Mouse (Mus musculus) neural tube, embryonic 12.5 days (tissue): ENCODE data around the gene Chrm4. TPM values are rescaled to one million over a fixed set of nuclear protein-coding genes. Genes with fewer than 3 reads are reported as not detected.

Experiments
- ATAC-seq: fragments of 200-750 bp; cut with Nextera tagmentation; 2 replicates; pipeline ENCODE4 v1.8.0; 2017; ENCODE audit warnings: low read depth, mild to moderate bottlenecking, moderate TSS enrichment, moderate library complexity; ENCODE audit not compliant: low FRiP score
- H3K27ac ChIP-seq: fragments of 300-500 bp; sonication (generic); 2 replicates; pipeline ENCODE4 v1.5.1; 2016
- H3K27me3 ChIP-seq: fragments of 300-500 bp; sonication (generic); replicated peaks from 2 replicates; pipeline ENCODE4 v1.6.1; 2016; ENCODE audit warnings: mild to moderate bottlenecking
- H3K36me3 ChIP-seq: fragments of 300-500 bp; sonication (generic); 2 replicates; pipeline ENCODE4 v1.6.1; 2016; ENCODE audit warnings: mild to moderate bottlenecking
- H3K4me1 ChIP-seq: fragments of 300-500 bp; sonication (generic); 2 replicates; pipeline ENCODE4 v1.6.1; 2016
- H3K4me2 ChIP-seq: fragments of 300-500 bp; sonication (generic); replicated peaks from 2 replicates; pipeline ENCODE4 v1.6.1; 2016; ENCODE audit warnings: mild to moderate bottlenecking
- H3K4me3 ChIP-seq: fragments of 300-500 bp; sonication (generic); 2 replicates; pipeline ENCODE4 v1.5.1; 2016
- H3K9ac ChIP-seq: fragments of 300-500 bp; sonication (generic); 2 replicates; pipeline ENCODE4 v1.6.1; 2016; ENCODE audit warnings: mild to moderate bottlenecking
- H3K9me3 ChIP-seq: fragments of 300-500 bp; sonication (generic); 2 replicates; pipeline ENCODE4 v1.6.1; 2016; ENCODE audit warnings: mild to moderate bottlenecking
- WGBS: fragments of 180-500 bp; shearing (Covaris S2); methylation state at CpG from one replicate; pipeline ENCODE4 v1.1.7; 2016; 5-methylcytosine and 5-hydroxymethylcytosine counted together
- polyA plus RNA-seq: library from polyadenylated mRNA; unstranded; fragments of >200 nt; fragmentation: Nextera tagmentation; extraction: Ambion mirVana; gene quantifications from 2 replicates; pipeline ENCODE4 v1.2.1, GENCODE M21; 2016

The Chrm4 gene
- polyA plus RNA-seq, 1 experiment from 2014 or later = 0.96 TPM

GRCm38 (mm10) chr2:91906141-91906540, 20.9 kb upstream of the Chrm4 start:
- no peak for ATAC-seq
- no peak overlapping the region for H3K27ac ChIP-seq
- peaks cover 6% of the 10 kb centered on the region; the same call in 1 of the 2 replicates for H3K4me1 ChIP-seq
- H3K9me3 ChIP-seq = no peaks in the 10 kb centered on the region
- no peak overlapping the region for H3K4me2 ChIP-seq
- no peaks in the 10 kb centered on the region for H3K27me3 ChIP-seq
- H3K9ac ChIP-seq = no peak overlapping the region
- peaks cover 16% of the 10 kb centered on the region for H3K36me3 ChIP-seq
- H3K4me3 ChIP-seq = no peak overlapping the region
- 95% methylated on average over 2 of the region's 2 CpGs for WGBS

GRCm38 (mm10) chr2:91912616-91913015, 14.4 kb upstream of the Chrm4 start:
- H3K4me1 ChIP-seq = no peaks in the 10 kb centered on the region
- WGBS = 82% methylated on average over 3 of the region's 3 CpGs
- no peak overlapping the region for H3K4me2 ChIP-seq
- H3K9me3 ChIP-seq = no peaks in the 10 kb centered on the region
- no peak overlapping the region for H3K9ac ChIP-seq
- no peak for ATAC-seq
- no peaks in the 10 kb centered on the region for H3K27me3 ChIP-seq
- H3K36me3 ChIP-seq = peaks cover 80% of the 10 kb centered on the region
- no peak overlapping the region for H3K4me3 ChIP-seq
- no peak overlapping the region for H3K27ac ChIP-seq

GRCm38 (mm10) chr2:91913328-91914110, 13.5 kb upstream of the Chrm4 start:
- H3K4me2 ChIP-seq = no peak overlapping the region
- no peaks in the 10 kb centered on the region for H3K9me3 ChIP-seq
- 90% methylated on average over 7 of the region's 7 CpGs for WGBS
- no peak overlapping the region for H3K9ac ChIP-seq
- H3K27me3 ChIP-seq = no peaks in the 10 kb centered on the region
- no peak for ATAC-seq
- peaks cover 89% of the 10 kb centered on the region for H3K36me3 ChIP-seq
- no peak overlapping the region for H3K27ac ChIP-seq
- H3K4me1 ChIP-seq = no peaks in the 10 kb centered on the region
- H3K4me3 ChIP-seq = no peak overlapping the region

GRCm38 (mm10) chr2:91916346-91916977, 10.6 kb upstream of the Chrm4 start:
- no peaks in the 10 kb centered on the region for H3K9me3 ChIP-seq
- H3K4me3 ChIP-seq = no peak overlapping the region
- no peak overlapping the region for H3K4me2 ChIP-seq
- H3K36me3 ChIP-seq = peaks cover 75% of the 10 kb centered on the region
- ATAC-seq = no peak
- WGBS = 91% methylated on average over 7 of the region's 7 CpGs
- H3K4me1 ChIP-seq = peaks cover 2% of the 10 kb centered on the region
- peaks cover 13% of the 10 kb centered on the region for H3K27me3 ChIP-seq
- H3K9ac ChIP-seq = no peak overlapping the region
- H3K27ac ChIP-seq = no peak overlapping the region

- Histone ChIP-seq H3K4me1 (peaks cover 6% of the 10 kb centered on the region), H3K4me3 (no peak overlapping the region), H3K4me2 (no peak overlapping the region), H3K36me3 (peaks cover 68% of the 10 kb centered on the region), H3K9me3 (no peaks in the 10 kb centered on the region), H3K9ac (no peak overlapping the region), H3K27ac (no peak overlapping the region), H3K27me3 (peaks cover 19% of the 10 kb centered on the region)
- ATAC-seq = no peak
- 90% methylated on average over 7 of the region's 7 CpGs for WGBS
Measured at GRCm38 (mm10) chr2:91917096-91917495, 10.0 kb upstream of the Chrm4 start.

- peaks cover 22% of the 10 kb centered on the region for H3K4me1 ChIP-seq
- no peak for ATAC-seq
- no peak overlapping the region for H3K4me3 ChIP-seq
- H3K36me3 ChIP-seq = peaks cover 39% of the 10 kb centered on the region
- no peak overlapping the region for H3K4me2 ChIP-seq
- no peaks in the 10 kb centered on the region for H3K9me3 ChIP-seq
- H3K27me3 ChIP-seq = peaks cover 46% of the 10 kb centered on the region
- no peak overlapping the region for H3K27ac ChIP-seq
- H3K9ac ChIP-seq = no peak overlapping the region
- 75% methylated on average over 4 of the region's 4 CpGs for WGBS
Measured at GRCm38 (mm10) chr2:91920130-91920529, 6.9 kb upstream of the Chrm4 start.

- no peaks in the 10 kb centered on the region for H3K9me3 ChIP-seq
- H3K27me3 ChIP-seq = peaks cover 49% of the 10 kb centered on the region
- peak overlapping the region; percentile 60; the same call in 1 of the 2 replicates for H3K9ac ChIP-seq
- H3K27ac ChIP-seq = no peak overlapping the region
- no peak; the same call in 1 of the 2 replicates for ATAC-seq
- H3K36me3 ChIP-seq = peaks cover 27% of the 10 kb centered on the region
- WGBS = 6% methylated on average over 31 of the region's 31 CpGs
- peak overlapping the region; percentile 55 for H3K4me3 ChIP-seq
- peaks cover 22% of the 10 kb centered on the region for H3K4me1 ChIP-seq
- H3K4me2 ChIP-seq = peak overlapping the region; percentile 91
Measured at GRCm38 (mm10) chr2:91921181-91921789, 5.8 kb upstream of the Chrm4 start.

- H3K27me3 ChIP-seq = peaks cover 49% of the 10 kb centered on the region
- ATAC-seq = peak; percentile 68
- no peaks in the 10 kb centered on the region for H3K9me3 ChIP-seq
- H3K4me3 ChIP-seq = peak overlapping the region; percentile 55
- whole genome bisulfite sequencing = under 1% methylated on average over 64 of the region's 64 CpGs
- peak overlapping the region; percentile 91 for H3K4me2 ChIP-seq
- H3K4me1 ChIP-seq = peaks cover 22% of the 10 kb centered on the region
- peak overlapping the region; percentile 60 for H3K9ac ChIP-seq
- H3K27ac ChIP-seq = no peak overlapping the region
- H3K36me3 ChIP-seq = peaks cover 20% of the 10 kb centered on the region
Measured at GRCm38 (mm10) chr2:91921790-91922570, 5.1 kb upstream of the Chrm4 start.

GRCm38 (mm10) chr2:91922586-91923414, 4.2 kb upstream of the Chrm4 start:
- Histone ChIP-seq H3K4me1 (peaks cover 22% of the 10 kb centered on the region), H3K4me3 (peak overlapping the region; percentile 55), H3K27me3 (peaks cover 49% of the 10 kb centered on the region), H3K9me3 (no peaks in the 10 kb centered on the region), H3K4me2 (peak overlapping the region; percentile 91), H3K9ac (peak overlapping the region; percentile 60), H3K36me3 (peaks cover 12% of the 10 kb centered on the region), H3K27ac (no peak overlapping the region)
- ATAC-seq = peak; percentile 3; the same call in 1 of the 2 replicates
- 3% methylated on average over 37 of the region's 37 CpGs for WGBS

GRCm38 (mm10) chr2:91923415-91924337, 3.4 kb upstream of the Chrm4 start:
- Histone ChIP-seq H3K4me3 (peak overlapping the region; percentile 27), H3K36me3 (peaks cover 4% of the 10 kb centered on the region; the same call in 1 of the 2 replicates), H3K4me2 (peak overlapping the region; percentile 91), H3K27ac (no peak overlapping the region), H3K9me3 (no peaks in the 10 kb centered on the region), H3K4me1 (peaks cover 29% of the 10 kb centered on the region), H3K27me3 (peaks cover 49% of the 10 kb centered on the region), H3K9ac (no peak overlapping the region)
- 5% methylated on average over 54 of the region's 54 CpGs for WGBS
- ATAC-seq = no peak
